Mouse (Mus musculus) monocyte, adult 2 months (primary cell): ENCODE measurements around the gene Spon2.

Experiments
- DNase-seq, 2 experiments: peaks; one replicate each; pipeline ENCODE4 v3.0.0; 2022; ENCODE audit warnings: low spot score in 2 of 2, low read depth in 1 of 2

Gene Spon2

DNA sequence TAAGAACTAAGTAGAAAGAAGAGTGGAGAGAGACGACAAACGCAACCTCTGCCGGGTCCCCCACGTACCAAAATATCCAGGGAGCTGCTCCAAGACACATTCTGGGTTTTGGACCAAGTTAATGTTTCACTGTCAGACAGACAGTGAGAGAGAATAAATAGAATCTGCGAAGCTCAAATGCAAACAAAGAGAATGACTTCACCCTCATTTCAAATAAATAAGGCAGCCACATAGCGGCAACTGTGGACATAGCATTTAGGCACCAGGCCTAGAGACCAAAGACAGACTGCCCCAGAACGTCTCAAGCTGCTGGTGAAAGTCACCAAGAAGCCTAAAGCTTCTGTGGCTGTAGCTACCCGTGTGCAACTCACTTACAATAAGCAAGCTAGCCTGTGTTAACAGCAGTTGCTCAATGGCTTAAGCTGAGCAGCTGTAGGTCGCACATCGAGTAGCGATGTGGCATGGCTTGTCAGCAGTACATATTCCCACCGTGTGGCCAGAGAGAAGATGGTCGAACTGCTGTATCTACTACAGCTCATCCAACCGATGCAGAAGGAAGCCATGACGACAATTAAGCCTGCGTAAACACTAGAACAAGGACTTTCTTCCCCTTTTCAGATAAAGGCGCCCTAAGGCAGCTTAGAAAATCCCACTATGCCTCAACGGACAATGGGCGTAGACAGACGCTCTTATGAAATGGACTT, 643 bp upstream of the Spon2 start:
- no peak for DNase-seq

DNA sequence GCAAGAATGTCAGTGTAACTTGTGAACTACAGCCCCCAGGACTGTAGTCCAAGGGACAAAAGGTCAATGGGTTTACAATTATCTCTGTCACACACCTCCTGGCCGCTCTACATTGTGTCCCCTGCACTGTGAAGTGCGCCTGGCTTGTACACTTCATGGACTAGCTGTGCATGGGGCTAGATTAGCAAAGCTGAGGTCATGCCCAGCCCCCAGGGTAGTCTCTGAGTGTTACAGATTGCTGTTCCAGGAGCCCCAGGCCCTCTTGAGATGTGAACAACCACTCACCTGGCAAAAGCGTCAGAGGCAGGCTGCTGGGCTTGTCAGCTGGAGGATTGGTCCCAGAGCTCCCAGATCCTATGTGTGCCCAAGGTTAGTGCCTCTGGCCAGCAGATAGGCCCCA, 592 bp downstream of the Spon2 start:
- no peak for DNase-seq

DNA sequence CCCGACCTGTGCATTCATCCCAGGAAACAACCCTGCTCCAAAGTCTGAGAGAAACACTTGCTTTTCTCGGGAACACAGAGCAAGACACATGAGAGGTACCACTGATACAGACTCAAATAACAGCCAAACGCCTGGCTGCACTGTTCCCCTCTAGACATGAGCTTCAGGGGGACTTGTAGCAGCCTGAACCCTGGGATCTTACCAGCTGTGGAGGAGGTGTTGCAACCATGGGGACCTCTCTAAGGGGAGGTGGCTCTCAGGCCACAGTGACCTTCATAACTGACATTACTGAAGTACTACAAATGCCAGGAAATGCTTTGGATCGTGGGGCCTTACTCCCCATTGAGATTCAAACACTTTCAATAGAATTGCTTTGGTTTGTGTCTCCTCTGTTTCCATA, 3.5 kb downstream of the Spon2 start:
- no peak for DNase-seq

DNA sequence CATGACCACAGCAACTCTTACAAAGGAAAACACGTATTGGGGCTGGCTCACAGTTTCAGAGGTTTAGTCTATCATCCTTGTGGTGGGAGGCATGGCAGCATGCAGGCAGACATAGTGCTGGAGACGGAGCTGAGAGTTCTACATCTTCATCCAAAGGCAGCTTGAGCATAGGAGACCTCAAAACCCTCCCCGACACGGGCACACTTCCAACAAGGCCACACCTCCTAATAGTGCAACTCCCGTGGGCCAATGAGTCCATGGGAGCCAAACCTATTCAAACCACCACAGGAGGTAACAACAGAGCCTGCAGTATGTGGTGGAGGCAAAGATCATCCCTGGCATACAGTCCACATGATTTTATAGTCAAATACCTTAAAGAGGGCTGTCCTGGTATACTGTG, 7.0 kb downstream of the Spon2 start:
- no peak for DNase-seq

DNA sequence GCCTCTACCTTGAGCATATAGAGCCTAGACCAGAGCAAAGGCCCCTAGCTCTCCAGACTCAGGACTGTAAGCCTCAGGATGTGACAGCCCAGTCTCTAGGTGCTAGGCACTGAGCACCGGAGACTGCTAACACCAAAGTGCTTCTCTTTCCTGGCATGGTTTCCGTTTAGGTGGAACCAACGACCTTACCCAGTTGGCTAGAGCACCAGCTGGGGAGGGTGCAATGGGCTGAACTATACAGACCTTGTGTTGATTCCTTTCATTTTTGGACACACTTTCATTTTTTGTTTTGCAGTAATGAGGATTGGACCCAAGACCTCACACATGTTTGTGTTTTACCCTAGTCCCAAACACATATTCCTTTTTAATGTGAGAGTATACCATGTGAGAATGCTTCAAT, 7.7 kb downstream of the Spon2 start:
- DNase-seq: no peak

DNA sequence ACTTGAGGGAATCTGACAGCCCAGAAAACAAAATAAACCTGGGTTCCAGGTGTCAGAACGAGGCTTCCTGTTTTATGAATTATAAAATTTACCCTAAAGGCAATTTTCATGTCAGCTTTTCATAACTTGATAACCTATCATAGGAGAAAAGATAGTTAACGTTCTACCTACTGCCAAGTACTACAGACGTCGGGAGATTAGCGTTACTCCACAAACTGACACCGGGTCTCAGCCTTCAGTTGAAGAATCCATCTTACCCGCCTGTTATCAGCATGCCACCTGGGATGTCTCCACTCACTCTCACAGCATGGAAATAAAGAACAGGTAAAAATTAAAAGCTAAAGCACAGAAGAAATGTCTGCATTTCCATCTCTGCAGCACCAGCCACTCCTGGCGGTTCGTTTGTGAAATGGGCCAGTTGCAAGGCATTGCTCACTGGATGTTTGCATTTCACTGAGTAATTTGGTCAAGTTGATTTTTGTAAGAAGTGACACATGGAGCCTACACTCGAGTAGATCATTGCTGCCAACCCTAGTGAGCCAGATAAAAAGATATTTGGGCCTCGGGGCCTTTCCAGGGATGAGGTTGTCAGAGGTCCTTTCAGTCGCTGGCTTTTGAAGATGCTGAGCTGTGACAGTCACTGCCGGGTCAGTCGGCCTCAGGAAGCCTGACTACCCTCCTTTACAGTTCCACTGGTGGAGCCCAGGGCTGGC, 9.6 kb downstream of the Spon2 start:
- no peak for DNase-seq

DNA sequence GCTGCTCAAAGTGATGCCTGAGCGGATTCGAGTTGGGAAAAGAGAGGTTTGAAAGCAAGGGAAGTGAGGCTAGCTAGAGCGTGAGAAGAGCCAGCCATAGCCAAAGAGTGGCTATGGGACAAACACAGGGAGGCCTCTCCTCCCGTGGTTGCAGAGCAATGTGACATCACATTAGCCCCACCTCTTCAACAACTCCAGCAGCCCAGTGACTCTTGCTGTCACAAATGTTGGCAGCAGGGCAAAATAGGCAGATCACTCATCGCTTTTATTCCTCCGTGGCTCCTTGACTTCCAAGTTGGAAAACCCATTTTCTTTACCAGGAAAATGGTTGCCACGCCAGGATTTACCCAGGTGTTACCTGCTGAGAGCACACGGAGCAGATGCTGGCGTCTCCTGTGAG, 11.1 kb downstream of the Spon2 start:
- DNase-seq: no peak

DNA sequence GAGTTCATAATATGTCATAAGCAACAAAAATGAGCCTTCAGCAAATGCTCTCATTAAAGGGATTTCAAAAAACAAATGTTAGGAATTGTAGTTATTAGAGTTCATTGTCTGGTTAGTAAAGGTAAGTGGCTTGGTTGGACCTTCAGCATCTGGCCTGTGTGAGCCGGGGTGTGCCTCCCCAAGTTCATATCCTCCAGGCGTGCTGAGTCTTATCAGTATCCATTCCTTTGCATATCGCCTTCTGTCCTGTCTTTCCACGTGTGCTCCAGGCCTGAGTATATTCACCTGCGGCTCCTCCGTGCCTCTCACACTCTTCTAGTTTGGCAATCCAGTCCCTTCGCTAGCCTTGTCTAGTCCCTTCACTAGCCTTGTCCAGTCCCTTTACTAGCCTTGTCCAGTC, 11.9 kb downstream of the Spon2 start:
- no peak for DNase-seq

DNA sequence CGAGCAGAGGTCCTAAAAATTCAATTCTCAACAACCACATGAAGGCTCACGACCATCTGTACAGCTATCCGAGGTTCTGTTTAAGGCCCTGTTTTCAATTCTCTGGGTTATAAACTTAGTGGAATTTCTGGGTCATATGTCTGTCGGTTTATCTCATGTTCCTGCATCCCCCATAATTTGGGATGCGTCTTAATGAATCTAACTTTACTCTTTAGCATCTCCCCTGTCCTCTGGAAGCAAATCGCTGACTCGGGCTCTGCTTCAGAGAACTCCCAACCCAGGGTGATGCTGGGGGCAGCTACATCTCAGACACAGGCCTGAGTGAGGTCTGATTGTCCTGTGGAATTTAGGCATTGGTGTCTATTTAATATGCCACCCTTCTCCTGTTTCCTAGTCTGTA, 14.0 kb downstream of the Spon2 start:
- no peak for DNase-seq

DNA sequence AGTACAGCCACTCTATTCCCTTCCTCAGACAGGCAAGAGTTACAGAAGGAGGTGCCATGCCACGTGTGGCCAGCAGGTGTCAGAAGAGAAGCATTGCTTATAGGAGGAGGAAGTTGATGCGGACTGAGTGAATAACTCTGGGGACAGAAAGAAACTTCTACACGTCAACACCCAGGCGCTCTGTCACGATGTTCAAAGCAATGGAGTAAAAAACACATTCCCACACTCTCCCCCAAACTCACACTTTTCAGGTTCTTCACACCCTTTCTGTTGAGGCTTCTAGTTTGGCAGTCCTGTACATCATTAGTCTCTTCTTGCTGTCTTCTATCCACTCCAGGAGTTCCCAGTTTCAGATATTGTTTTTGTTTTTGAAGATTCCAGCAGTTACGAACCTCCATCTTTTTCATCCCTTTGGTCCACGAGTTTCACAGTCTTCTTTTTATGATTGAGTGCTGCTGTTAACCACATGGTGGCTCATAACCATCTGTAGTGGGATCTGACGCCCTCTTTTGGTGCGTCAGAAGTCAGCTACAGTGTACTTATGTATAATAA, 14.5 kb downstream of the Spon2 start:
- peak; percentile 17 to 60 for DNase-seq

DNA sequence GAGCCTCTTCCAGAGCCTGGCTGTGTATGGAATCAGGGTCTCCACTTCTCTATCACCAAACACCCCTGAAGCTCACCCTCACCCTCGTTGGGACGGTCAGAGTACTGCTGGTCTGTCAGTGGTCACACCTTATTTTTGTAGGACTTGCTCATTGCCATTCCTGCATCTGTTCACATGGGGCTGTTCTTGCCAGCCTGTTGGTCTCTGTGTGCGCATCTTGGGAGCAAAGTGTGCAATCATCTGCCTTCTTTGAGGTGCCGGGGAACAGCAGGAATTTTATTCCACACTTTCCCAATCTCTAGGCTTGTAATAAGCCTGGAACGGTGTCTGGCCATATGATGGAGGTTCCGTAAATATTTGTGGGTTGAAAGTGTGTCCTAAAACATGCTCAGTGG, 15.1 kb downstream of the Spon2 start:
- DNase-seq: no peak

DNA sequence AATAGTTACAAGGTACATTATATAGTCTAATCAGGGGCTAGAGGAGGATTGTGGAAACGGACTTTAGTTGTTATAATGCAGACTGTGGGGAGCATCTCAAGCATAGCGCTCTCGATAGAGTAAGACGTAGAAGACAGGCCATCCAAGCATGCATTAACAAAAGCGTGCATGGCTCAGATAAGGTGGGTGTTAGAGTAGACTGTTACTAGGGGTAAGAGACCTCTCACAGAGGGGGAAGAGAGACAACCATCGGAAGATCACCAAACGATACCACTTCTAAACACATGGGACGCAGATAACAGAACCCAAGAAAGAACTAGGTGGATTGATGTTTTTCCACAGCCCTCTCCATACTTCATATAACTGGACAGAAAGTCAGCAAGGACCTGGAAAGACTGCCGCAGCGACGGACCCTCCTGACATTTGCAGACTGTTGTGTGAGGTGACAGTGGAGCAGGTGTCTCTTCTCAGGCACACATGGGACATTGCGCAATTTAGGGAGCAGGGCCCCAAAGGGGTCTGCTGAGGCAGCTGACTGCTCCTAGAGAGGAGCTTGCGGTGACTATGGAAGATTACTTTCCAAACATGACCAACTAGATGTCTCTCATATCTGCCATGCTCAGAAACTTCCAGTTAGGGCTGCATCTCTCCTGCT, 15.6 kb downstream of the Spon2 start:
- no peak for DNase-seq

DNA sequence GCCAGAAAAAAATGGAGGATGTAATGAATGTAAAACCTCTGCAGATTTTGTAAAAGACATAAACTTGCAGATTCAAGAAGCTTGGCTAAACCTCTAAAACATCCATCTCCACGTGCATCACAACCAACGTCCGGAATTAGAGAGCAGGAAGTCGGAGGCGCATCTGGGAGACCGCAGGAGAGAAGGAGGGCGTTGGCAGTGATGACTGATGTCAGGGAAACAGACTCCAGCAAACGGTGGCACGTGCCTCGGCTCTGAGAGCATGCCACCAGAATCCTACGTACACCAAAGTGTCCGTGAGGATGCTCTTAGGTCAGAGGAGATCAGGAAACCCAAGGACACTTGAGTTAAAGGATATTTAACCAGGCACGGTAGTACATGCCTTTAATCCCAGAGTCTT, 16.6 kb downstream of the Spon2 start:
- DNase-seq: no peak

DNA sequence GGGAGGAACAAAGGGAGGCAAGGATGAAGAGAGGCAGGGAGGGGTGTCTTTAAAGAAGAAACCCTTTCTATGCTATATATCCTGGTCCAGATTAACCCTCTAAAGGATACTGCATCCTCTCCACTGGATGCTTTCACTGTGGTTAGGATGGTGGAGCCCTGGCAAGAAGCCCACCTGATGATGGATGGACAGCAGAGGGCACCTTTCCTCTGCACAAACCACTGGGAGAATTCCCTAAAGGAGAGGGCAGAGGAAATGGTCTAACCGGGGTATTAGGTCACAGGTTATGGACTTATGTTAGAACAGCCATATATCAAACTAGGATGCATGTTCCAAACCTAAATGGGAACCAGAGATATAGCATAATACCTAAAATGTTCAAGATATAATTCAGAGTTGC, 18.2 kb downstream of the Spon2 start:
- DNase-seq: no peak

DNA sequence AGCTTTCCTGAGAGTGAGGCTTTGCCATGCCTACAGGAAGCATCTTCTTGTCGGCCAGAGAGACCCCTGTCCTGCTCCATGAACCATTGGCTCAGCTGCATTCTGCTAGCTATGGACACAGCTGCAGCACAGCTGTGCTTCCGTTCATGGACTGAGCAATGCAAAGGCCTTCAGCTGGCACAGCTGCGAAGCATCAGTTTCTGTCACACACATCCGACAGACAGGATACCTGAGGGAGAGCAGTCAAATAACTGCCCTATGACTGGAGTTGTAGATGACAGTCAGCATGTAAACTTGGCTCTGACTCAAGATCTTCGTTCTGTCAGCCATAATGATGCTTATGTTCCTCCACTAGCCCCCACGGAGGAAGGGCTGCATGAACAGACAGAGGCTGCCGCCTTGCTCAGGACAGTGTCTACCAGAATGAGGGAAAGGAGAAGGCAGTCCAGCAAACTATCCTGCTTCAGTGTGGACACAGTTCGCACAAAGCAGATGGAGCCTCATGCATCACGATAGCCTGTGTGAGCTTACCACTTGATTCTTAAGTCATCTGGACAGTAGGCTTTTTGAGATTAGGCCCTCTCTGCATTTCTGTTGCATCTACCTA, 22.9 kb downstream of the Spon2 start:
- DNase-seq: no peak

DNA sequence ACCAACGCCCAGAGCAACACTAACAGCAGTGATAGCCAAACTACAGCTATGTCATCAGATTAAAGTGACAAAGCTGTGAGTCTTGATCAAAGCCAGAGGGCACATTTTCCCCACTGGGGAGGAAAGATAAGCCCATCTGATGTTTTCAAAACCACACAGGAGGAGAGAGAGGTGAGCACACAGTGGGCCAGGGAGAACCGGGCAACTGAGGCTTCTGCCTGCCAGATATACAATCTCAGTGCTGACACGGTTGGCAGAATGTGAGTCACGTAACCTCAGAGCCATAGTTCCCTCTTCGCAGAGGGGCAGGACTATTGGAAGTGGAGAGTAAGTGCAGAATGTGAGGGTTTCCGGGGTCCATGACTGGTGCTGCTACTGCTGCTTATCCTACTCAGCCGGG, 24.7 kb downstream of the Spon2 start:
- DNase-seq: no peak
